Mouse (Mus musculus) ES-E14 (cell line): ENCODE measurements around the gene Mapk3.

Experiments
- HCFC1 ChIP-seq: IDR thresholded peaks from 2 replicates; pipeline ENCODE4 v1.6.1; 2012; ENCODE audit warnings: low read length, inconsistent platforms, borderline replicate concordance; ENCODE audit not compliant: insufficient read depth
- MAFK ChIP-seq: IDR thresholded peaks from 2 replicates; pipeline ENCODE4 v1.6.1; 2014; ENCODE audit warnings: mild to moderate bottlenecking, low read depth, low read length, inconsistent platforms; ENCODE audit not compliant: insufficient read depth
- ZNF384 ChIP-seq: IDR thresholded peaks from 2 replicates; pipeline ENCODE4 v1.6.1; 2012; ENCODE audit warnings: low read depth, low read length, inconsistent platforms

- TF ChIP-seq ZNF384: no peak
- no peak for TF ChIP-seq HCFC1
- TF ChIP-seq MAFK: no peak
Observed at GRCm38 (mm10) chr7:126785056-126785455, 25.7 kb downstream of the Mapk3 start.
